Mouse (Mus musculus): ENCODE measurements at regions not wholly inside any gene's neighbourhood (a gene's known extent, or its start where the extent isn't known, plus 50 kb on each side); places are given as distances from the start of the nearest gene placed in this dataset.

DNA sequence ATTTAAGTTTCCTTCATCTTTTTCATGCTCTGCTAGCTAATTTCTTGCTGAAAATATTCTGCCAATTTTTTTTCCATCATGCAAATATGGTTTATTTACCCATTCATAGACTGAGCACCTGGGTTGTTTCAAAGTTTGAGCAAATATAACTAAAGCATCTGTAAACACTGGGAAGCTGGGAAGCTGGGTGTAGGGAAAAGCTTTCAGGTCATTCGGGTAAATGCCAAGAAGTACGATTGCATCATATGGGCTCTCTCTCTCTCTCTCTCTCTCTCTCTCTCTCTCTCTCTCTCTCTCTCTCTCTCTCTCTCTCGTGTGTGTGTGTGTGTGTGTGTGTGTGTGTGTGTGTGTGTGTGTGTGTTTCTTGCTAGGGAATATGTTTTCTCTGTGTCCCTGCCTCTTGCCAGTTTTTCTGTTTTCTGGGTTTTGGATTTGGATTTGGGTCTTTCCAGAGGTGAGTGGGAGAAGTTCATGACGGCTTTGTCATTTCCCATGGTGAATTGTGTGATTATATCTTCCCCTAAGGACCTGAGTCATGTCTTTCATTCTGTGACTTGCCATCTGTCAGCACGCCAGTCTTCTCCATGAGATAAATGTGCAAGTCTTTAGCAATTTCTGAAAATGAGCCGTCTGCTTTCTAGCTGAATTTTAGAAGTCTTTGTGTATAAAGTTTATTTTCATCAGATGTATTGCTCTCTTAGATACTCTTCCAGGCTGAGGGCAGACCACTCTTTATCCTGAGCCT lies 329.7 kb upstream of the Slc35b3 start:
- H3K4me3 ChIP-seq (replicated peaks; ENCODE audit: low read depth, low read length) = no peak overlapping the region

DNA sequence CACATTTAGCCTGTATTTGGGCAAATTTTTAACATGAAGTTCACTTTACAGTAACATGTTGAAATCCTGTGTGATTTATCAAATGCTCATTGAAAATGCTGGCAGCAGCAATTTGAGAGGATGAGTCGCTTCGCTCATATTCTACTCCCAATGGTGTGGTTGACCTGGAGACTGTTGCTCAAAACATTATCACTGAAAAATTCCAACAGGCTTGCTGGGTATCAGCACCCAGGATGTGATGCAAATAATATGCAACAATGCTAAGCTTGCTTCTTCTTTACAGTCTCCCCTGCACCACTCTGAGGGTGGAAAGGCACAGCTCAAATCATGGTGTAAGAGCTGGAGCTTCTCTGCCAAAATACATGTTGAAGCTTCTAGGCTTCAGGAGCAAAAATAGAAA lies 321.6 kb upstream of the Slc35b3 start:
- Histone ChIP-seq H3K36me3 (ENCODE audit: insufficient read depth, low read length) (no peaks in the 10 kb centered on the region), H3K4me2 (ENCODE audit: low read length) (no peak overlapping the region), H3K4me3 (replicated peaks; ENCODE audit: low read depth, low read length) (no peak overlapping the region), H3K9ac (ENCODE audit: low read depth, low read length) (no peak overlapping the region), H3K27ac (no peak overlapping the region), H3K4me1 (replicated peaks; ENCODE audit: insufficient read depth, low read length) (no peaks in the 10 kb centered on the region; the same call in 1 of the 2 replicates), H3K27me3 (ENCODE audit: insufficient read depth, low read length) (no peaks in the 10 kb centered on the region), H3K9me3 (replicated peaks; ENCODE audit: low read length) (no peaks in the 10 kb centered on the region)
- TF ChIP-seq CTCF (IDR thresholded peaks at IDR 0.05; ENCODE audit: low read depth) = no peak
- 99% methylated on average over 2 of the region's 2 CpGs for WGBS
- ATAC-seq (replicated peaks; ENCODE audit: low FRiP score, low read depth) (no peak), DNase-seq (ENCODE audit: low spot score) (no peak)

More for the DNA sequence above, 329.7 kb upstream of the Slc35b3 start:
- H3K9ac ChIP-seq (ENCODE audit: low read depth, low read length) = no peak overlapping the region
- H3K9me3 ChIP-seq (replicated peaks; ENCODE audit: low read length) = no peaks in the 10 kb centered on the region
- H3K27ac ChIP-seq = no peak overlapping the region
- H3K36me3 ChIP-seq (ENCODE audit: insufficient read depth, low read length) = no peaks in the 10 kb centered on the region
- no peaks in the 10 kb centered on the region for H3K27me3 ChIP-seq (ENCODE audit: insufficient read depth, low read length)
- no peak for ATAC-seq (replicated peaks; ENCODE audit: low FRiP score, low read depth)
- no peaks in the 10 kb centered on the region for H3K4me1 ChIP-seq (replicated peaks; ENCODE audit: insufficient read depth, low read length)
- H3K4me2 ChIP-seq (ENCODE audit: low read length) = no peak overlapping the region
- WGBS = 65% methylated on average over 6 of the region's 6 CpGs
- DNase-seq (ENCODE audit: low spot score) = no peak
- no peak for TF ChIP-seq CTCF (IDR thresholded peaks at IDR 0.05; ENCODE audit: low read depth)

DNA sequence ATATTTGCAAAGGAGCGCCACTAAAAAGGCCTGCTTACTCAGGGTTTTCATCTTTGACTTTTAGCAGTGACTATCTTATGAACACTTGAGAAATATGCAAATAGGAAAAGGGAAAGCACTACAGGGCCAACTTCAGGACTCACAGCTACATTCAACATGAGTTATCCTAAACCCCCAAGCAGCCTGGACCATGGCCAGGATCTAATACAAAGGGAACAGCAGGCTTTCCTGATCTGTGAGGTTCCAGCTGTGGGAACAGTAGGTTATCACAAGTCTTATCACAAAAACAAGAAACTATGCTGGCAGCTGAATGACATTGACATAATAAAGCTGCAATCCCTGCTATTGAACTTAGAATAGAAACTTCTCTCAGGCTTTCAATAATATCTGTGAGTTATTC lies 317.4 kb upstream of the Slc35b3 start:
- ATAC-seq (replicated peaks; ENCODE audit: low FRiP score, low read depth) = no peak
- H3K4me1 ChIP-seq (replicated peaks; ENCODE audit: insufficient read depth, low read length) = no peaks in the 10 kb centered on the region

DNA sequence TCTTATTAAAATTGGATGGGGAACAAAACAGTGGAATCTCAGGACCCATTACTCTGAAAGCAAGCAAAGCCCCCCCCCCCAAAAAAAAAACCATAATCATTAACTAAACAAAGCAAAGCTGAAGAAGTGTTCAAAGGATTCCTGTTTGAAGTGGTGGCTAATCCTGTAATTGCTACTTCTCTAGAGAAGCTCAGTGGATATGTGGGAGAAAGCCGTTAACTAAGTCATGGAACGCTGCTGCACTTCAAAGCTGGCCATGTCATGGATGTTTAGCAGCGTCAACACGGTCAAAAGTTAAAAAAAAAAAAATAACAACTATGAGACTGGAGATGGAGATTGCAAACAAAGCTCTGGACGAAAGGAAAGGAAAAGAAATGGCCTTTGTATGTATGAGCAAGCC lies 305.3 kb upstream of the Slc35b3 start:
- Histone ChIP-seq H3K36me3 (ENCODE audit: insufficient read depth, low read length) (no peaks in the 10 kb centered on the region), H3K27me3 (ENCODE audit: insufficient read depth, low read length) (no peaks in the 10 kb centered on the region), H3K4me2 (ENCODE audit: low read length) (no peak overlapping the region), H3K9me3 (replicated peaks; ENCODE audit: low read length) (no peaks in the 10 kb centered on the region), H3K4me3 (replicated peaks; ENCODE audit: low read depth, low read length) (no peak overlapping the region), H3K27ac (no peak overlapping the region), H3K9ac (ENCODE audit: low read depth, low read length) (no peak overlapping the region), H3K4me1 (replicated peaks; ENCODE audit: insufficient read depth, low read length) (0 out of 2 replicates have a peak, but pooled peaks cover 3% of the 10 kb centered on the region)
- 23% methylated on average over 5 of the region's 5 CpGs for WGBS
- ATAC-seq (replicated peaks; ENCODE audit: low FRiP score, low read depth) = no peak
- TF ChIP-seq CTCF (IDR thresholded peaks at IDR 0.05; ENCODE audit: low read depth) = no peak
- DNase-seq (ENCODE audit: low spot score) = peak; percentile 36

More for the DNA sequence above, 317.4 kb upstream of the Slc35b3 start:
- no peak overlapping the region for H3K4me2 ChIP-seq (ENCODE audit: low read length)
- H3K36me3 ChIP-seq (ENCODE audit: insufficient read depth, low read length) = no peaks in the 10 kb centered on the region
- H3K27me3 ChIP-seq (ENCODE audit: insufficient read depth, low read length) = no peaks in the 10 kb centered on the region
- peak; percentile 59 for DNase-seq (ENCODE audit: low spot score)
- TF ChIP-seq CTCF (IDR thresholded peaks at IDR 0.05; ENCODE audit: low read depth) = no peak
- H3K4me3 ChIP-seq (replicated peaks; ENCODE audit: low read depth, low read length) = no peak overlapping the region
- no peak overlapping the region for H3K27ac ChIP-seq
- no peak overlapping the region for H3K9ac ChIP-seq (ENCODE audit: low read depth, low read length)
- no peaks in the 10 kb centered on the region for H3K9me3 ChIP-seq (replicated peaks; ENCODE audit: low read length)
- WGBS = 83% methylated on average over 1 of the region's 1 CpGs

DNA sequence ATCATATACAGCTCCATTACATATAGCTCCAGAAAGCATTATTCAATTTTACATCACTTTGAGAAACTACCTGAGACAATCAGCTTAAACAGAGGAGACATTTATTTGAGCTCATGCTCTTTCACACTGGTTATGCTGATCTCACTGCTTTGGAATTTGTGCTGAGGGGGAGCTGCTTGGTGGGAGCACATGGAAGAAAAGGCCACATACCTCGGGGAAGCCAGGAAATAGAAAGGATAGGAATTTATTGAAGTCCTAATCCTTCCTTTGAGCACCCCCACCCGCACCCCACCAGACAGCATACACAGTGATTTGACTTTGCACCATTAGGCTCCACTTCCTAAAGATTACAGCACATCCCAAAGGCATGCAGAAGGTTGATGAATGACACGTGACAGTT lies 296.0 kb upstream of the Slc35b3 start:
- DNase-seq (ENCODE audit: low spot score) (peak; percentile 39), ATAC-seq (replicated peaks; ENCODE audit: low FRiP score, low read depth) (no peak)
- H3K4me3 ChIP-seq (replicated peaks; ENCODE audit: low read depth, low read length) = no peak overlapping the region
- 44% methylated on average over 3 of the region's 3 CpGs for WGBS
- no peaks in the 10 kb centered on the region for H3K4me1 ChIP-seq (replicated peaks; ENCODE audit: insufficient read depth, low read length)
- H3K9ac ChIP-seq (ENCODE audit: low read depth, low read length) = no peak overlapping the region
- TF ChIP-seq CTCF (IDR thresholded peaks at IDR 0.05; ENCODE audit: low read depth) = no peak
- H3K9me3 ChIP-seq (replicated peaks; ENCODE audit: low read length) = no peaks in the 10 kb centered on the region
- no peaks in the 10 kb centered on the region for H3K36me3 ChIP-seq (ENCODE audit: insufficient read depth, low read length)
- no peak overlapping the region for H3K4me2 ChIP-seq (ENCODE audit: low read length)
- no peak overlapping the region for H3K27ac ChIP-seq
- no peaks in the 10 kb centered on the region for H3K27me3 ChIP-seq (ENCODE audit: insufficient read depth, low read length)

DNA sequence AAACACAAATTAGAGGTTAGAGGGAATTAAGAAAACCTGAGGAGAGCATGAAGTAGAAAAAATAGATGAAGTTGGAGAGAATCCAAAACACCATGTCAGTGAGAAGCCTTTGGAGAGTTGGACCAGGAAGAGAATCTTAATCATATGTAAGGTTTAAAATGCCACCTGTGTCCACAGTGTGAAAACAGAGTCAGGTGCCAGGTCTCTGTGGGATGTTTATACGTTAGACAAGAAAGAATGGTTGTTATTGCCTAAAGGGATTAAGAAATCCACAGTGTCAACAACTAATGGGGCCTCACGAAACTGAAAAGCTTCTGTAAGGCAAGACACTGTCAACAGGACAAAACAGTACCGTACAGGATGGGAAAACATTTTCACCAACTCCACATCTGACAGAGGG lies 294.7 kb upstream of the Slc35b3 start:
- 78% methylated on average over 3 of the region's 3 CpGs for WGBS
- H3K4me3 ChIP-seq (replicated peaks; ENCODE audit: low read depth, low read length) = no peak overlapping the region
- H3K27me3 ChIP-seq (ENCODE audit: insufficient read depth, low read length) = no peaks in the 10 kb centered on the region

DNA sequence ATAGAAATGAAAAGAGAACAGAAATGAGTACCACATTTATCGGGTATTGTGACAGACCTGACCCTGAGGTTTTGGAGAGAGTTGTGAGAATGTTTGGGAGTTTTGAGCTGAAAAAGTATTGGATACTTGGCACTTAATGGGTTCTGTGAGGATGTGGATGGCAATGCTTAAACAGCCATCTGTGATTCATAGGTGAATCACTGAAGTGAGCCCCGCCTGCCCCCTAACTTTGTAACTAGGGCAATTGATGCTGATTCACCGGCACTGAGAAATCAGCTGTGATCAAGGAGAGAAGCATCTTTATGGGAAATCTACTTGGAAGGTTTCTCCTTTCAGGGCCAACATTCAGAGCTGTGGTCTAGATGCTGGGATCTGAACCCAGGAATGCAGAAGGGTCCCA lies 291.9 kb upstream of the Slc35b3 start:
- no peak for ATAC-seq (replicated peaks; ENCODE audit: low FRiP score, low read depth)
- no peaks in the 10 kb centered on the region for H3K36me3 ChIP-seq (ENCODE audit: insufficient read depth, low read length)

More for the DNA sequence above, 294.7 kb upstream of the Slc35b3 start:
- TF ChIP-seq CTCF (IDR thresholded peaks at IDR 0.05; ENCODE audit: low read depth) = no peak
- ATAC-seq (replicated peaks; ENCODE audit: low FRiP score, low read depth) (no peak), DNase-seq (ENCODE audit: low spot score) (no peak)
- Histone ChIP-seq H3K9ac (ENCODE audit: low read depth, low read length) (no peak overlapping the region), H3K27ac (no peak overlapping the region), H3K4me2 (ENCODE audit: low read length) (no peak overlapping the region), H3K36me3 (ENCODE audit: insufficient read depth, low read length) (no peaks in the 10 kb centered on the region), H3K9me3 (replicated peaks; ENCODE audit: low read length) (no peaks in the 10 kb centered on the region), H3K4me1 (replicated peaks; ENCODE audit: insufficient read depth, low read length) (no peaks in the 10 kb centered on the region)

More for the DNA sequence above, 291.9 kb upstream of the Slc35b3 start:
- Histone ChIP-seq H3K9ac (ENCODE audit: low read depth, low read length) (no peak overlapping the region), H3K9me3 (replicated peaks; ENCODE audit: low read length) (no peaks in the 10 kb centered on the region), H3K4me1 (replicated peaks; ENCODE audit: insufficient read depth, low read length) (no peaks in the 10 kb centered on the region), H3K27ac (no peak overlapping the region), H3K4me3 (replicated peaks; ENCODE audit: low read depth, low read length) (no peak overlapping the region), H3K27me3 (ENCODE audit: insufficient read depth, low read length) (no peaks in the 10 kb centered on the region), H3K4me2 (ENCODE audit: low read length) (no peak overlapping the region)
- 89% methylated on average over 3 of the region's 3 CpGs for WGBS
- no peak for TF ChIP-seq CTCF (IDR thresholded peaks at IDR 0.05; ENCODE audit: low read depth)
- no peak for DNase-seq (ENCODE audit: low spot score)
